Mouse (Mus musculus) left cerebral cortex, postnatal 4 days (tissue): ENCODE results near the gene Dgke. TPM values are rescaled to one million over a fixed set of nuclear protein-coding genes. Genes with fewer than 3 reads are reported as not detected.
A peak's percentile ranks its signal among the peaks of the same experiment; 100 is the strongest.
"Not testable (repeated sequence)": the region's sequence is repeated elsewhere in the genome, so short reads cannot be mapped to it uniquely, and the experiment has no call there.

Experiments
- DNase-seq: peaks from one replicate; pipeline ENCODE4 v3.0.0-alpha.2; 2022
- intact Hi-C: fragments of 180-260 bp; cut with DNase I; formaldehyde crosslinking; loops from one replicate; pipeline ENCODE4 v1.15.1; 2025
- total RNA-seq, 2 experiments: library from RNA; stranded (reverse); gene quantifications; 2 replicates each; pipeline ENCODE4 v1.2.3; 2021

Gene Dgke
- total RNA-seq, result 10 to 100 TPM; 31.6 to 33.7 TPM

GRCm38 (mm10) chr11:89066750-89067149 is at the start of gene Dgke:
Dgke (minus strand) TSS chr11:89066850.
- no peak for DNase-seq
- intact Hi-C loops, result no loop called here

- intact Hi-C loops, result loop anchor here (10.0 kb wide), 1 partner anchor 478 kb away; no protein-coding TSS in a partner anchor
These were observed 40.6 kb upstream of the Dgke start for GRCm38 (mm10) chr11:89107180-89107807.

GRCm38 (mm10) chr11:89105823-89106222 is 39.2 kb upstream of the Dgke start:
- intact Hi-C loops, result loop anchor here (10.0 kb wide), 1 partner anchor 479 kb away; no protein-coding TSS in a partner anchor
- no peak for DNase-seq

More at GRCm38 (mm10) chr11:89107180-89107807, 40.6 kb upstream of the Dgke start:
- no peak for DNase-seq

- no peak for DNase-seq
- intact Hi-C loops, result loop anchor here (10.0 kb wide), 1 partner anchor 480 kb away; no protein-coding TSS in a partner anchor
These were observed 38.6 kb upstream of the Dgke start for GRCm38 (mm10) chr11:89105211-89105610.

- intact Hi-C loops, result loop anchor here (5.0 to 10.0 kb wide), 2 partner anchors 199 to 482 kb away; partner anchors contain the start of gene Nog
- no peak for DNase-seq
These were observed 36.5 kb upstream of the Dgke start for GRCm38 (mm10) chr11:89103166-89103565.

- peak; percentile 11 for DNase-seq
- intact Hi-C loops, result loop anchor here (5.0 to 10.0 kb wide), 2 partner anchors 201 to 484 kb away; partner anchors contain the start of gene Nog
These were observed 34.2 kb upstream of the Dgke start for GRCm38 (mm10) chr11:89100826-89101321.

- DNase-seq, result peak; percentile 82
- intact Hi-C loops, result loop anchor here (5.0 to 10.0 kb wide), 2 partner anchors 202 to 484 kb away; partner anchors contain the start of gene Nog
These were observed 33.8 kb upstream of the Dgke start for GRCm38 (mm10) chr11:89100403-89100802.

- DNase-seq, result no peak
- intact Hi-C loops, result no loop called here
These were observed 32.3 kb upstream of the Dgke start for GRCm38 (mm10) chr11:89098930-89099329.

GRCm38 (mm10) chr11:89098083-89098835 is 31.6 kb upstream of the Dgke start:
- intact Hi-C loops, result no loop called here

GRCm38 (mm10) chr11:89097292-89097691 is 30.6 kb upstream of the Dgke start:
- intact Hi-C loops, DNase-seq: not testable (repeated sequence)

More at GRCm38 (mm10) chr11:89098083-89098835, 31.6 kb upstream of the Dgke start:
- no peak for DNase-seq

- DNase-seq, result no peak
- intact Hi-C loops, result no loop called here
These were observed 28.7 kb upstream of the Dgke start for GRCm38 (mm10) chr11:89095306-89095705.

GRCm38 (mm10) chr11:89092714-89093113 is 26.1 kb upstream of the Dgke start:
- intact Hi-C loops, result no loop called here
- DNase-seq, result no peak

GRCm38 (mm10) chr11:89090359-89090758 is 23.7 kb upstream of the Dgke start:
- intact Hi-C loops, DNase-seq: not testable (repeated sequence)

GRCm38 (mm10) chr11:89088754-89089153 is 22.1 kb upstream of the Dgke start:
- intact Hi-C loops, result no loop called here
- DNase-seq, result no peak

- no peak for DNase-seq
These were observed 19.7 kb upstream of the Dgke start for GRCm38 (mm10) chr11:89086208-89086809.

GRCm38 (mm10) chr11:89084601-89085000 is 18.0 kb upstream of the Dgke start:
- peak; percentile 18 for DNase-seq
- intact Hi-C loops, result no loop called here

More at GRCm38 (mm10) chr11:89086208-89086809, 19.7 kb upstream of the Dgke start:
- intact Hi-C loops, result no loop called here

GRCm38 (mm10) chr11:89082691-89083090 is 16.0 kb upstream of the Dgke start:
- DNase-seq, intact Hi-C loops: not testable (repeated sequence)

- intact Hi-C loops, result not testable (repeated sequence)
These were observed 15.3 kb upstream of the Dgke start for GRCm38 (mm10) chr11:89081906-89082305.

GRCm38 (mm10) chr11:89078996-89079680 is 12.5 kb upstream of the Dgke start:
- intact Hi-C loops, result no loop called here
- DNase-seq, result peak; percentile 86

More at GRCm38 (mm10) chr11:89081906-89082305, 15.3 kb upstream of the Dgke start:
- not testable (repeated sequence) for DNase-seq

- no peak for DNase-seq
- intact Hi-C loops, result no loop called here
These were observed 11.7 kb upstream of the Dgke start for GRCm38 (mm10) chr11:89078305-89078704.
